Mouse (Mus musculus) ES-Bruce4 (cell line): ENCODE data around the gene Enkur.

Source experiments
- CTCF ChIP-seq: IDR thresholded peaks from one replicate; pipeline ENCODE4 v1.8.1; 2011; ENCODE audit warnings: low read depth, low read length
- POLR2A ChIP-seq: IDR thresholded peaks from one replicate; pipeline ENCODE4 v1.8.1; 2011; ENCODE audit warnings: low read length; ENCODE audit not compliant: insufficient read depth

GRCm38 (mm10) chr2:21230276-21230675, 25.1 kb upstream of the Enkur start:
- TF ChIP-seq CTCF (peak; percentile 5), POLR2A (no peak)
